Mouse (Mus musculus) MEL (cell line): Measurements from ENCODE around the gene B3gntl1. TPM values are rescaled to one million over a fixed set of nuclear protein-coding genes. Genes with fewer than 3 reads are reported as not detected.

Source experiments
- DNase-seq: peaks from one replicate; pipeline ENCODE4 v3.0.0; 2011; ENCODE audit warnings: low read depth, low spot score
- H3K27ac ChIP-seq: 2 replicates; pipeline ENCODE4 v1.5.1; 2012; ENCODE audit warnings: low read depth, mild to moderate bottlenecking, control low read depth, low read length, moderate library complexity; ENCODE audit not compliant: control insufficient read depth
- H3K27me3 ChIP-seq, 2 experiments: fragments of 150-350 bp in 1 of 2; sonication (generic) in 1 of 2; 2 replicates each; pipeline ENCODE4 v1.6.1; 2012; ENCODE audit warnings: low read length in 2 of 2, mild to moderate bottlenecking in 2 of 2, improper control_type of control experiment in 1 of 2, moderate library complexity in 1 of 2; ENCODE audit not compliant: insufficient read depth in 2 of 2, control insufficient read depth in 1 of 2
- H3K36me3 ChIP-seq, 2 experiments: 2 replicates each; pipeline ENCODE4 v1.6.1; 2012 to 2014; ENCODE audit warnings: low read length in 2 of 2, improper control_type of control experiment in 1 of 2, inconsistent platforms in 1 of 2, mild to moderate bottlenecking in 1 of 2; ENCODE audit not compliant: insufficient read depth in 2 of 2, control insufficient read depth in 1 of 2
- H3K4me1 ChIP-seq, 2 experiments: fragments of 150-350 bp in 1 of 2; sonication (generic) in 1 of 2; 2 replicates each; pipeline ENCODE4 v1.6.1; 2012; ENCODE audit warnings: low read length in 2 of 2, improper control_type of control experiment in 1 of 2, mild to moderate bottlenecking in 1 of 2; ENCODE audit not compliant: insufficient read depth in 2 of 2, control insufficient read depth in 1 of 2
- H3K4me3 ChIP-seq, 2 experiments: fragments of 150-350 bp in 1 of 2; sonication (generic) in 1 of 2; 2 replicates each; pipeline ENCODE4 v1.5.1; 2012; ENCODE audit warnings: low read depth in 2 of 2, low read length in 2 of 2, mild to moderate bottlenecking in 2 of 2, moderate library complexity in 2 of 2, control low read depth in 1 of 2, improper control_type of control experiment in 1 of 2; ENCODE audit not compliant: control insufficient read depth in 1 of 2, insufficient read depth in 1 of 2
- H3K79me2 ChIP-seq: 2 replicates; pipeline ENCODE4 v1.6.1; 2012; ENCODE audit warnings: mild to moderate bottlenecking, low read length, moderate library complexity; ENCODE audit not compliant: control insufficient read depth, poor library complexity, insufficient read depth
- H3K9ac ChIP-seq: 2 replicates; pipeline ENCODE4 v1.6.1; 2012; ENCODE audit warnings: low read depth, mild to moderate bottlenecking, control low read depth, low read length, moderate library complexity; ENCODE audit not compliant: control insufficient read depth, poor library complexity, severe bottlenecking
- H3K9me3 ChIP-seq: fragments of 150-350 bp; sonication (generic); replicated peaks from 2 replicates; pipeline ENCODE4 v1.6.1; 2012; ENCODE audit warnings: mild to moderate bottlenecking, low read length, improper control_type of control experiment, moderate library complexity; ENCODE audit not compliant: insufficient read depth
- CTCF ChIP-seq, 3 experiments: IDR thresholded peaks in 2 of 3; conservative IDR thresholded peaks in 1 of 3; 2 replicates each; pipeline ENCODE4 v1.5.1; 2011 to 2012; ENCODE audit warnings: low read length in 3 of 3, low read depth in 2 of 3, mild to moderate bottlenecking in 2 of 3, improper control_type of control experiment in 1 of 3, inconsistent platforms in 1 of 3, mixed read lengths in 1 of 3, moderate library complexity in 1 of 3; ENCODE audit not compliant: control insufficient read depth in 1 of 3, insufficient read depth in 1 of 3, poor library complexity in 1 of 3, severe bottlenecking in 1 of 3
- EP300 ChIP-seq, 2 experiments: IDR thresholded peaks; 2 replicates each; pipeline ENCODE4 v1.6.1; 2011; ENCODE audit warnings: improper control_type of control experiment in 2 of 2, low read length in 2 of 2, low read depth in 1 of 2, mild to moderate bottlenecking in 1 of 2
- GABPA ChIP-seq: IDR thresholded peaks from 2 replicates; pipeline ENCODE4 v1.6.1; 2012; ENCODE audit warnings: low read depth, mild to moderate bottlenecking, inconsistent platforms, low read length, improper control_type of control experiment, moderate library complexity
- KAT2A ChIP-seq: conservative IDR thresholded peaks from 2 replicates; pipeline ENCODE4 v1.6.1; 2012; ENCODE audit warnings: low read depth, low read length, improper control_type of control experiment, inconsistent platforms
- MAFK ChIP-seq: IDR thresholded peaks from 2 replicates; pipeline ENCODE4 v1.6.1; 2011; ENCODE audit warnings: low read depth, mild to moderate bottlenecking, low read length, improper control_type of control experiment, borderline replicate concordance
- MAZ ChIP-seq: IDR thresholded peaks from 2 replicates; pipeline ENCODE4 v1.6.1; 2012; ENCODE audit warnings: low read depth, mild to moderate bottlenecking, inconsistent platforms, low read length, improper control_type of control experiment
- MXI1 ChIP-seq: IDR thresholded peaks from 2 replicates; pipeline ENCODE4 v1.6.1; 2011; ENCODE audit warnings: mild to moderate bottlenecking, low read depth, low read length, improper control_type of control experiment
- MYC ChIP-seq: IDR thresholded peaks from 2 replicates; pipeline ENCODE4 v1.6.1; 2011; ENCODE audit warnings: low read depth, mild to moderate bottlenecking, low read length, improper control_type of control experiment, moderate library complexity
- NELFE ChIP-seq: IDR thresholded peaks from 2 replicates; pipeline ENCODE4 v1.6.1; 2011; ENCODE audit warnings: low read depth, low read length, improper control_type of control experiment
- SIN3A ChIP-seq: IDR thresholded peaks from 2 replicates; pipeline ENCODE4 v1.6.1; 2012; ENCODE audit warnings: low read length, improper control_type of control experiment, inconsistent platforms
- TAL1 ChIP-seq: IDR thresholded peaks from 2 replicates; pipeline ENCODE4 v1.6.1; 2012; ENCODE audit warnings: mild to moderate bottlenecking, inconsistent platforms, low read length, moderate library complexity, mixed read lengths
- TCF12 ChIP-seq: IDR thresholded peaks from 2 replicates; pipeline ENCODE4 v1.6.1; 2014; ENCODE audit warnings: low read depth, mild to moderate bottlenecking, inconsistent platforms, low read length, improper control_type of control experiment, moderate library complexity
- UBTF ChIP-seq: IDR thresholded peaks from 2 replicates; pipeline ENCODE4 v1.6.1; 2012; ENCODE audit warnings: low read depth, mild to moderate bottlenecking, inconsistent platforms, low read length, improper control_type of control experiment, moderate library complexity, borderline replicate concordance; ENCODE audit not compliant: insufficient read depth
- USF1 ChIP-seq: IDR thresholded peaks from 2 replicates; pipeline ENCODE4 v1.6.1; 2014; ENCODE audit warnings: low read depth, mild to moderate bottlenecking, inconsistent platforms, low read length, improper control_type of control experiment, moderate library complexity
- USF2 ChIP-seq, 2 experiments: IDR thresholded peaks; 2 replicates each; pipeline ENCODE4 v1.6.1; 2011 to 2012; ENCODE audit warnings: improper control_type of control experiment in 2 of 2, low read length in 2 of 2, borderline replicate concordance in 1 of 2, inconsistent platforms in 1 of 2, low read depth in 1 of 2, mild to moderate bottlenecking in 1 of 2; ENCODE audit not compliant: insufficient read depth in 1 of 2
- ZC3H11A ChIP-seq: IDR thresholded peaks from 2 replicates; pipeline ENCODE4 v1.6.1; 2012; ENCODE audit warnings: low read depth, mild to moderate bottlenecking, inconsistent platforms, low read length, improper control_type of control experiment
- ZKSCAN1 ChIP-seq: IDR thresholded peaks from 2 replicates; pipeline ENCODE4 v1.6.1; 2012; ENCODE audit warnings: low read depth, mild to moderate bottlenecking, inconsistent platforms, low read length, improper control_type of control experiment, moderate library complexity
- ZMIZ1 ChIP-seq: IDR thresholded peaks from 2 replicates; pipeline ENCODE4 v1.6.1; 2012; ENCODE audit warnings: low read depth, mild to moderate bottlenecking, inconsistent platforms, low read length, improper control_type of control experiment, moderate library complexity
- ZNF384 ChIP-seq: IDR thresholded peaks from 2 replicates; pipeline ENCODE4 v1.6.1; 2012; ENCODE audit warnings: low read depth, mild to moderate bottlenecking, inconsistent platforms, low read length, improper control_type of control experiment
- polyA plus RNA-seq, 2 experiments: library from polyadenylated mRNA; stranded (reverse) in 1 of 2; unstranded in 1 of 2; fragments of >175 nt in 1 of 2; fragments of >200 nt in 1 of 2; gene quantifications; 2 replicates each; pipeline versions ENCODE4 v1.2.1 to v1.2.4; 2012; ENCODE audit warnings: low replicate concordance in 2 of 2, low read depth in 1 of 2; ENCODE audit not compliant: insufficient read length in 2 of 2, insufficient read depth in 1 of 2, missing spikeins in 1 of 2
- total RNA-seq: library from RNA; depleted of rRNA; stranded (reverse); fragments of 300-350 nt; gene quantifications from 2 replicates; pipeline ENCODE4 v1.2.3, GENCODE M21; 2012

The B3gntl1 gene
- total and polyA plus RNA-seq, 3 experiments, result 4.7 to 5.6 TPM; not detected in 1

- Histone ChIP-seq H3K9ac (no peak overlapping the region), H3K36me3 (peaks cover 0 to 19% of the 10 kb centered on the region in 2 experiments; a peak in 2 of 4 replicates), H3K27ac (no peak overlapping the region), H3K4me3 (no peak overlapping the region), H3K79me2 (no peaks in the 10 kb centered on the region), H3K27me3 (no peaks in the 10 kb centered on the region), H3K9me3 (no peaks in the 10 kb centered on the region), H3K4me1 (peaks cover 19 to 27% of the 10 kb centered on the region in 2 experiments)
- TF ChIP-seq USF1 (no peak), TCF12 (no peak), MXI1 (no peak), EP300 (IDR thresholded peaks at IDR 0.05; ENCODE audit: low read depth in 1 of 2, low read length in 2 of 2) (no peak), ZMIZ1 (no peak), GABPA (no peak), UBTF (no peak), ZKSCAN1 (no peak), KAT2A (no peak), ZNF384 (no peak), USF2 (IDR thresholded peaks at IDR 0.05; ENCODE audit: borderline replicate concordance in 1 of 2, insufficient read depth in 1 of 2, low read depth in 1 of 2, low read length in 2 of 2) (no peak), CTCF (IDR thresholded peaks at IDR 0.05 in 2 of 3, conservative IDR thresholded peaks at IDR 0.05 in 1 of 3; ENCODE audit: control insufficient read depth in 1 of 3, insufficient read depth in 1 of 3, low read depth in 2 of 3, low read length in 3 of 3, poor library complexity in 1 of 3, severe bottlenecking in 1 of 3) (no peak), SIN3A (no peak), MAFK (no peak), TAL1 (no peak)
- DNase-seq, result no peak
Observed at GRCm38 (mm10) chr11:121714745-121715485, 42.0 kb upstream of the B3gntl1 start.

DNA sequence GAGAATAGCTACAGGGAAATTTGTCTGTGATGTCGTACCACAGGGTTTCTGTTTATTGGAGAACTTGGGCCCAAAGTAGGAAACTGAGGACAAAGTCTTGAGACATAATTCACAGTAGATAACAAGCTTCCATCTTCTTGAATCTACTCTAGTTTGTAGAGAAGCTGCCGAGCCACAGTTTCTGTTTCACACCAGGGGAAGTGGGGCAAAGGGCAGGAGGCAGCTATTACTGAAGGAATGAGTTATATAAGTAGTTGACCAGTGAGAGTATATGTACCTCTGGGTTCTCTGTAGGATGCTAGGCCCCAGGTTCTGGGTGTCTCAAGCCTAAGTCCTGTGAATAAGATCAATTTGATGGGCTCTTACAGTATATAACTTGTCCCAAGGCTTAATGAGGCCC is 40.6 kb upstream of the B3gntl1 start:
- Histone ChIP-seq H3K27me3 (no peaks in the 10 kb centered on the region), H3K4me3 (no peak overlapping the region), H3K79me2 (no peaks in the 10 kb centered on the region), H3K36me3 (peaks cover 0 to 30% of the 10 kb centered on the region in 2 experiments; a peak in 2 of 4 replicates), H3K9ac (no peak overlapping the region), H3K4me1 (peaks cover 30 to 41% of the 10 kb centered on the region in 2 experiments), H3K9me3 (no peaks in the 10 kb centered on the region), H3K27ac (peak overlapping the region; percentile 63)
- DNase-seq, result no peak
- TF ChIP-seq USF2 (IDR thresholded peaks at IDR 0.05; ENCODE audit: borderline replicate concordance in 1 of 2, insufficient read depth in 1 of 2, low read depth in 1 of 2, low read length in 2 of 2) (no peak), SIN3A (no peak), MYC (no peak), ZC3H11A (no peak), ZMIZ1 (no peak), NELFE (no peak), KAT2A (no peak), MAZ (no peak)
